Mouse (Mus musculus) frontal cortex, postnatal 14 days (tissue): Measurements from ENCODE around the gene Notum.

Source experiments
- DNase-seq, 2 experiments: peaks; one replicate each; pipeline ENCODE4 v3.0.0; 2022; ENCODE audit warnings: low spot score in 2 of 2

Gene Notum

GRCm38 (mm10) chr11:120633520-120634343 lies 27.2 kb downstream of the Notum start, which contains the start of gene Mafg:
Gene Mafg (minus strand): TSS chr11:120633600.
- DNase-seq = peak; percentile 86 to 89

GRCm38 (mm10) chr11:120632559-120633519 lies 28.1 kb downstream of the Notum start:
- DNase-seq = peak in 1 of 2 experiments; percentile 60

GRCm38 (mm10) chr11:120631726-120632448 lies 29.1 kb downstream of the Notum start:
- no peak for DNase-seq

- no peak for DNase-seq
Observed at GRCm38 (mm10) chr11:120630881-120631725, 29.9 kb downstream of the Notum start.

GRCm38 (mm10) chr11:120630401-120630871 lies 30.5 kb downstream of the Notum start:
- DNase-seq = no peak

GRCm38 (mm10) chr11:120629911-120630310 lies 31.1 kb downstream of the Notum start:
- no peak for DNase-seq

- no peak for DNase-seq
Observed at GRCm38 (mm10) chr11:120629341-120629730, 31.6 kb downstream of the Notum start.

- no peak for DNase-seq
Observed at GRCm38 (mm10) chr11:120628601-120629340, 32.2 kb downstream of the Notum start.

- DNase-seq = no peak
Observed at GRCm38 (mm10) chr11:120627468-120628300, 33.3 kb downstream of the Notum start.

- DNase-seq = no peak
Observed at GRCm38 (mm10) chr11:120626785-120627467, 34.0 kb downstream of the Notum start.

GRCm38 (mm10) chr11:120625152-120625775 lies 35.7 kb downstream of the Notum start, which contains the start of gene Sirt7:
Gene Sirt7 (minus strand): TSS chr11:120625240.
- DNase-seq = no peak

GRCm38 (mm10) chr11:120624680-120625111 lies 36.3 kb downstream of the Notum start:
- peak; percentile 70 to 77 for DNase-seq

GRCm38 (mm10) chr11:120623961-120624679 lies 36.9 kb downstream of the Notum start:
- DNase-seq = peak in 1 of 2 experiments; percentile 55

- DNase-seq = no peak
Observed at GRCm38 (mm10) chr11:120622805-120623204, 38.2 kb downstream of the Notum start.

- no peak for DNase-seq
Observed at GRCm38 (mm10) chr11:120620195-120620594, 40.8 kb downstream of the Notum start.

GRCm38 (mm10) chr11:120618619-120619535 lies 42.1 kb downstream of the Notum start:
- DNase-seq = no peak
